Mouse (Mus musculus) C2C12 (cell line): Measurements from ENCODE around the gene Itpr3. TPM values are rescaled to one million over a fixed set of nuclear protein-coding genes. Genes with fewer than 3 reads are reported as not detected.

Experiments used
- H3K27me3 ChIP-seq: one replicate; pipeline ENCODE4 v1.6.1; 2011; ENCODE audit not compliant: control insufficient read depth, insufficient read depth, insufficient read length
- H3K36me3 ChIP-seq: one replicate; pipeline ENCODE4 v1.6.1; 2011; ENCODE audit not compliant: control insufficient read depth, insufficient read depth
- H3K4me3 ChIP-seq: one replicate; pipeline ENCODE4 v1.5.1; 2011; ENCODE audit warnings: mild to moderate bottlenecking, control low read depth; ENCODE audit not compliant: poor library complexity, insufficient read depth, severe bottlenecking
- H3K79me2 ChIP-seq: one replicate; pipeline ENCODE4 v1.6.1; 2011; ENCODE audit not compliant: control insufficient read depth, insufficient read depth
- H3K79me3 ChIP-seq: one replicate; pipeline ENCODE4 v1.6.1; 2011; ENCODE audit warnings: low read depth, control low read depth
- H3ac ChIP-seq: one replicate; pipeline ENCODE3; 2011; ENCODE audit warnings: low read depth; ENCODE audit not compliant: control insufficient read depth, insufficient read length
- CEBPB ChIP-seq: IDR thresholded peaks from one replicate; pipeline ENCODE4 v1.6.1; 2011; ENCODE audit warnings: low read depth, mild to moderate bottlenecking, control low read depth, moderate library complexity
- CTCF ChIP-seq: IDR thresholded peaks from one replicate; pipeline ENCODE4 v1.5.1; 2011; ENCODE audit not compliant: control insufficient read depth, insufficient read depth, insufficient read length
- FOSL1 ChIP-seq: IDR thresholded peaks from one replicate; pipeline ENCODE4 v1.8.0; 2011; ENCODE audit warnings: mild to moderate bottlenecking, low read length; ENCODE audit not compliant: poor library complexity, insufficient read depth, severe bottlenecking
- MAX ChIP-seq: IDR thresholded peaks from one replicate; pipeline ENCODE4 v1.6.1; 2011; ENCODE audit warnings: mild to moderate bottlenecking, control low read depth
- MYOD1 ChIP-seq: IDR thresholded peaks from one replicate; pipeline ENCODE4 v1.6.1; 2011; ENCODE audit warnings: low read depth; ENCODE audit not compliant: control insufficient read depth, insufficient read length
- MYOG ChIP-seq: IDR thresholded peaks from one replicate; pipeline ENCODE4 v1.6.1; 2011; ENCODE audit not compliant: control insufficient read depth, insufficient read length; ENCODE audit errors: extremely low read depth
- USF1 ChIP-seq: IDR thresholded peaks from one replicate; pipeline ENCODE4 v1.6.1; 2011; ENCODE audit warnings: low read depth, mild to moderate bottlenecking, control low read depth, moderate library complexity
- polyA plus RNA-seq: library from polyadenylated mRNA; unstranded; fragments of >200 nt; fragmentation: generic; extraction: Trizol; gene quantifications from one replicate; pipeline ENCODE4 v1.2.1, GENCODE M21; 2012; ENCODE audit warnings: missing spikeins

Gene Itpr3
- polyA plus RNA-seq, 1 experiment, result 20.0 TPM

DNA sequence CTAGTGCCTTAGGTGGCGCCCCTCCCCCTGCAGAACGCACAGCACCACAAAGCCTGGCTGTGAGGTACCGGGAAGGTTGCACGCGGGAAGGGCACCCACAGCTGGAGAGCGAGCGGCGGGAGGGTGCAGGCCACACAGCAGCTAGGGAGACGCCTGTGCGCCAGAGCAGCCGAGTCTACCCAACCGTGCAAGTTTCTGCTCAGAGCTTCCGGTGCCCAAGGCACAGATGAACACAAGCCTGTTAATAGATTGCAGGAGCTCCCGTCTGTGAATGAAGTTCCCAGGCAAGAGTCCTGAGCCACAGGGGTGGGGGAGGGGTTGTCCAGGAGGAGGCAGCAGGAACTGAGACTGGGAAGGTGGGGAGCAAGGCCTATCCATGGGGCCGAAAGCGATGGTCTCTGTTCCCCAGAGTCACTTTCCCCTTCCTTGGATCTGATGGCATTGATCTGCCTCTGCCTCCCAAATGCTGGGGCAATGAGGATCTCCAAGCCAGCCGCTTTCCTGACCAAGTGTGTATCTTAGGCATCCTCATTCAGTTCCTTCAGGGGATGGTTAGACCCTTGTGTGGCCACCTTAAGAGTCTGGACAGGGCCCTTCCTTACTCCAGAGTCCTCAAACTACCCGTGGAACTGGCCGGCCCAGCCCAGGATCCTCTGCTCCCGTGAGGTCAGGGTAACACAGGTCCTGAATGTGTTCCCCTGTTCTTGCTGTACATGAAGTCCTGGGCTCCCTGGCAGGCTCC, 16.6 kb upstream of the Itpr3 start:
- H3K27me3 ChIP-seq, result no peaks in the 10 kb centered on the region
- H3K36me3 ChIP-seq, result no peaks in the 10 kb centered on the region
- no peak overlapping the region for H3ac ChIP-seq
- TF ChIP-seq CTCF (no peak), FOSL1 (no peak), MYOG (no peak), MYOD1 (no peak), CEBPB (no peak), MAX (no peak), USF1 (no peak)
- no peaks in the 10 kb centered on the region for H3K79me3 ChIP-seq
- H3K4me3 ChIP-seq, result no peak overlapping the region
- H3K79me2 ChIP-seq, result no peaks in the 10 kb centered on the region

DNA sequence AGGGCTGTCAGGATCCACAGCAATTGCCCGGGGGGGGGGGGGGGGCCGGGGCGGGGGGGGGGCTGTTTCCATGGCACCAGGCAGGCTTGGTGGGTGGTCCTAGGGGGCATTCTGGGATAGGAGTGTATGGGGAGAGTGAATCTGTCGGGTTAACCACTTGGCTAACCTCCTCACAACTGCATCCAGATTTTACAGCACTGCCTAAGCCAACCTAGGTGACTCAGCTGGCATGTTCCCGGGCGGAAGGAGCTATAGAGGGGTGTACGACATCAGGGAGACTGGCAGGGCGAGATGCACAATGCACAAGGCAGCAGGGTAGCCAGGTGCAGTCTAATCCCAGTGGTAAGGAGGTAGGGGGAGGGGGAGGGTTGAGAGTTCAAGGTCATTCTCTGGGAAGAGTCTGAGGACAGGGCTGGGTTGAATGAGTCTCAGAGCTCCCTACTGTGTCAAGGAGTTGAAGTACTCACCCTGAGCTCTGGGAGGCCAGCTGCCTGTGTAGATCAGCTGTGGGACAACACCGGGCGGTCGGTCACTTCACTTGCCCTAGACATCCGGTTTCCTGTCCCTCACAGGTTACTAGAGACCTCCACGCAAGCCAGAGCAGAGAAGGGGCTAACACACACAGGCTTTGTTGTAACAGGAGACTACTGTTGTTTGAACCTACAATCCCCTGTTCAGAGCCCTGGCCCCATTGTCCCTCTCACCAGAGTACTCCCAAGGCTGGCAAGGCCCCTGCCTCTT, 15.9 kb upstream of the Itpr3 start:
- no peaks in the 10 kb centered on the region for H3K79me2 ChIP-seq
- H3K27me3 ChIP-seq, result no peaks in the 10 kb centered on the region
- H3K4me3 ChIP-seq, result no peak overlapping the region
- H3K79me3 ChIP-seq, result no peaks in the 10 kb centered on the region
- TF ChIP-seq USF1 (no peak), FOSL1 (no peak), MYOG (no peak), MYOD1 (peak; percentile 42), MAX (no peak)
- H3K36me3 ChIP-seq, result no peaks in the 10 kb centered on the region
- no peak overlapping the region for H3ac ChIP-seq

DNA sequence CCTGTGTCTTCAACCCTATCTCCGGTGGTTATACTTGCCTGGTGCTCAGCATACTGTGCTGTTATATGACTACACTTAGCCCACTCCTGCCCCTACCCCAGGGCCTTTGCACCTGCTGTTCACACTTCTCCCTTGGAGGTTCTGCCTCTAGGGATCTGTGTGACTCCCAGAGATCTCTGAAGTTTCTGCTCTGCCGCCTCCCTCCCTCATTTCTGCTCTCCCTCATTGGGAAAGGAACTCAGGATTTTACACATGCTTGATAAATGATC, 15.4 kb upstream of the Itpr3 start:
- Histone ChIP-seq H3ac (no peak overlapping the region), H3K79me3 (no peaks in the 10 kb centered on the region), H3K27me3 (no peaks in the 10 kb centered on the region), H3K79me2 (no peaks in the 10 kb centered on the region), H3K36me3 (no peaks in the 10 kb centered on the region), H3K4me3 (no peak overlapping the region)
- TF ChIP-seq USF1 (no peak), MYOG (no peak), CEBPB (no peak), CTCF (no peak), FOSL1 (no peak), MYOD1 (no peak), MAX (no peak)

DNA sequence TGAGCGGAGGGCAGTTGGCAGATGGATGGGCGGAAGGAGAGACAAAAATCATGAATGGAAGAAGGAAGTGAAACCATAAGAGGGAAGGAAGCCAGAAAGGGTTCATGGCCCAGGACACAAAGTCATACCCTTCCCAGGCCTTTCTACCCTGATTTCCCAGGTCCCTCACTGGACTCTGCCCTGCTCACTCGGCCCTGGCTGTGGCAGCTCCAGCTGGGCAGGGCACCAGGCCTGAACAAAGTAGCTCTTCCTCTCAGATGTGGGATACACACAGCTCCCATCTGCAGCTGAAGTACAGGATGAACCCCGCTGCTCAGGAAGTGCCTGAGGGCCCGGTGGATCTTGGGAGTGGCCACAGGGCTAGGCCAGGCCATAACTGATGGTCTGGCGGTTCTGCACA, 14.3 kb upstream of the Itpr3 start:
- Histone ChIP-seq H3K4me3 (no peak overlapping the region), H3K36me3 (no peaks in the 10 kb centered on the region), H3K79me3 (no peaks in the 10 kb centered on the region), H3ac (no peak overlapping the region), H3K79me2 (no peaks in the 10 kb centered on the region), H3K27me3 (no peaks in the 10 kb centered on the region)
- no peak for TF ChIP-seq MYOD1
- TF ChIP-seq MYOG, result no peak
- TF ChIP-seq USF1, result no peak
- TF ChIP-seq CEBPB, result no peak
- no peak for TF ChIP-seq FOSL1
- no peak for TF ChIP-seq MAX
- TF ChIP-seq CTCF, result no peak

DNA sequence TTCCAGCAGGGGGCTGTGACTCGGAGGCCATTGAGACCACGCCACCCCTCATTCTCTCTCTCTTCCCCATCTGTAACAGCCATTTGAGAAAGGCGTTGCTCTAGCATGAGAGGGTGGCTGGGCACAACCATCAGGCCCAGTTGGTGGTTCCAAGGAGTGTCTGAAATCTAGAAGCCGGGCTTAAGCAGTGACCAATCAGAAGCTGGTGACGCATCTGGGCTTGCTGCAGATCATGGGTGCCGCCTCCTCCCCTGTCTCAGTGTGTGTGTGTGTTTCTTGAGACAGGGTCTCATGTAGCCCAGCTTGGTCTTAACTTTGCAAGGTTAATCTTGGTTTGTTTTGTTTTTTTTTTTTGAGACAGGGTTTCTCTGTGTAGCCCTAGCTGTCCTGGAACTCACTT, 11.9 kb upstream of the Itpr3 start:
- no peaks in the 10 kb centered on the region for H3K36me3 ChIP-seq
- H3ac ChIP-seq, result no peak overlapping the region
- no peaks in the 10 kb centered on the region for H3K27me3 ChIP-seq
- no peak overlapping the region for H3K4me3 ChIP-seq
- no peaks in the 10 kb centered on the region for H3K79me3 ChIP-seq
- no peaks in the 10 kb centered on the region for H3K79me2 ChIP-seq
- TF ChIP-seq USF1 (no peak), CEBPB (no peak), MYOG (no peak), CTCF (no peak), MAX (no peak), FOSL1 (no peak), MYOD1 (no peak)
